Mouse (Mus musculus) G1E (cell line): ENCODE results near the gene Ndufv3. TPM values are rescaled to one million over a fixed set of nuclear protein-coding genes. Genes with fewer than 3 reads are reported as not detected.

Experiments used
- ATAC-seq: 2 replicates; pipeline ENCODE4 v1.8.0; 2016; ENCODE audit warnings: mild to moderate bottlenecking; ENCODE audit not compliant: insufficient number of reproducible peaks, poor library complexity, low FRiP score, severe bottlenecking; ENCODE audit errors: extremely low read depth
- DNase-seq: peaks from one replicate; pipeline ENCODE4 v3.0.0; 2012; ENCODE audit warnings: low spot score
- H3K27me3 ChIP-seq: 2 replicates; pipeline ENCODE4 v1.6.1; 2012; ENCODE audit warnings: mild to moderate bottlenecking, low read length, inconsistent platforms; ENCODE audit not compliant: insufficient read depth
- H3K36me3 ChIP-seq: replicated peaks from 2 replicates; pipeline ENCODE3; 2012; ENCODE audit warnings: mild to moderate bottlenecking, inconsistent platforms
- H3K4me1 ChIP-seq: 2 replicates; pipeline ENCODE4 v1.6.1; 2012; ENCODE audit warnings: low read depth, low read length, inconsistent platforms, mixed read lengths; ENCODE audit not compliant: insufficient read depth
- H3K4me3 ChIP-seq: 2 replicates; pipeline ENCODE4 v1.5.1; 2012; ENCODE audit warnings: low read depth, mild to moderate bottlenecking, inconsistent platforms, low read length, moderate library complexity, mixed read lengths
- H3K9me3 ChIP-seq: replicated peaks from 2 replicates; pipeline ENCODE4 v1.6.1; 2012; ENCODE audit warnings: inconsistent platforms
- CTCF ChIP-seq: IDR thresholded peaks from 2 replicates; pipeline ENCODE4 v1.5.1; 2012; ENCODE audit warnings: low read depth, low read length, inconsistent platforms, mixed read lengths
- GATA1 ChIP-seq: IDR thresholded peaks from 2 replicates; pipeline ENCODE4 v1.6.1; 2012; ENCODE audit warnings: borderline replicate concordance, low read length, inconsistent platforms, mixed read lengths
- GATA2 ChIP-seq: IDR thresholded peaks from 2 replicates; pipeline ENCODE4 v1.6.1; 2012; ENCODE audit warnings: low read depth, low read length, inconsistent platforms, borderline replicate concordance
- POLR2AphosphoS5 ChIP-seq: IDR thresholded peaks from 2 replicates; pipeline ENCODE4 v1.6.1; 2012; ENCODE audit warnings: low read depth, low read length, inconsistent platforms; ENCODE audit not compliant: insufficient replicate concordance
- TAL1 ChIP-seq: conservative IDR thresholded peaks from 2 replicates; pipeline ENCODE4 v1.6.1; 2012; ENCODE audit warnings: low read depth, low read length, inconsistent platforms, mixed read lengths
- polyA plus RNA-seq: library from polyadenylated mRNA; stranded (reverse); fragments of >175 nt; gene quantifications from 2 replicates; pipeline ENCODE4 v1.2.3, GENCODE M21; 2012
- total RNA-seq, 2 experiments: library from RNA; stranded (forward) in 1 of 2; stranded (reverse) in 1 of 2; fragments of 200-1000 nt in 1 of 2; fragments of >200 nt in 1 of 2; fragmentation: Nextera tagmentation in 1 of 2; gene quantifications; 2 replicates each; pipeline ENCODE4 v1.2.3; 2014 to 2017

The Ndufv3 gene
- total and polyA plus RNA-seq, 3 experiments: 180 to 713 (median 693) TPM

DNA sequence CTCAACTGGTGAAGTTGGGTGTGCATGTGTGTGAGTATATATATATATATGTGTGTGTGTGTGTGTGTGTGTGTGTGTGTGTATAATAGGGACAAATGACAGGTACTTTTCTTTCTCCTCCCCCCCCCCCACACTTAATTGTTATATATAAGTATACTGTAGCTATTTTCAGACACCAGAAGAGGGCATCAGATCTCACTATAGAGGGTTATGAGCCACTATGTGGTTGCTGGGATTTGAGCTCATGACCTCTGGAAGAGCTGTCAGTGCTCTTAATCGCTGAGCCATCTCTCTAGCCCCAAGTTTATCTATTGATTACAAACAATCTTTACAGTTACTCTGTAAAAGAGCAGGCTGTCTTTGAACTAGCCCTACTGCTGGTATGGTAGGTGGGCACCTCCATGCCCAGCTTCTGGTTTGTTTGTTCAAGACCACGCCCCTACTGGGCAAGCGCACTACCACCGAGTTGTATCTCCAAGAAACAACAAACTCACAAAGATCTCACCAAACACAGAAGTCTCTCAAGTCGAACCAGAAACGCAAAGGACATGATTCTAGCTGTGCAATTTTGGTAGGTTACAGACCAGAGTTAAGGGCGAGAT lies 470 bp upstream of the Ndufv3 start:
- Histone ChIP-seq H3K9me3 (no peaks in the 10 kb centered on the region), H3K4me1 (peaks cover 37% of the 10 kb centered on the region), H3K36me3 (peaks cover 28% of the 10 kb centered on the region), H3K27me3 (no peaks in the 10 kb centered on the region), H3K4me3 (peak overlapping the region; percentile 86)
- TF ChIP-seq POLR2AphosphoS5: no peak
- TF ChIP-seq CTCF: no peak
- no peak for TF ChIP-seq TAL1
- no peak for TF ChIP-seq GATA1
- TF ChIP-seq GATA2: no peak
- no peak for DNase-seq
- ATAC-seq: peak; percentile 22

DNA sequence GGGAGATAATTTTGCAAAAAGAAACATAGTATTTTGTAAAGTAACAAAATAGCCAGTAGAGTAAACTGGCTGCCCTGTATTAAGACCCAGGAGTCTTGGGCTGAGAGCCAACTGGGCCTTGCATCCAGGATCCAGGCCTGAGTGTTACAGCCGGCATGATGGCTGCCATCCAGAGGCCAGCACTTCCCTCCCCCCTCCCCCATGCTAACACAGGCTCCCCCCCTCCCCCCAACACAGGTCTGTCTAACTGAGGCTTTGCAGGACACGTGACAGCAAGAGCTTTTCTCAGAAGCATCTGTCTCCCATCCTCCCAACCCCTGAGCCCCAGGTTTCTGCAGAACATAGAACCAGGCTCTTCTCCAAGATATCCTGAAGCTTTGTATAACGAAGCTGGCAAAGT lies 980 bp downstream of the Ndufv3 start:
- ATAC-seq: 0 out of 2 replicates have a peak, but pooled peaks have one; percentile 22
- peaks cover 42% of the 10 kb centered on the region for H3K4me1 ChIP-seq
- H3K27me3 ChIP-seq: no peaks in the 10 kb centered on the region
- TF ChIP-seq CTCF (no peak), POLR2AphosphoS5 (no peak), GATA1 (no peak), TAL1 (no peak), GATA2 (no peak)
- peak; percentile 47 for DNase-seq
- no peaks in the 10 kb centered on the region for H3K9me3 ChIP-seq
- H3K4me3 ChIP-seq: peak overlapping the region; percentile 86
- peaks cover 40% of the 10 kb centered on the region for H3K36me3 ChIP-seq

GRCm38 (mm10) chr17:31521948-31522347 lies 2.0 kb downstream of the Ndufv3 start:
- Histone ChIP-seq H3K9me3 (no peaks in the 10 kb centered on the region), H3K4me1 (peaks cover 44% of the 10 kb centered on the region), H3K4me3 (peak overlapping the region; percentile 86; the same call in 1 of the 2 replicates), H3K27me3 (no peaks in the 10 kb centered on the region), H3K36me3 (peaks cover 49% of the 10 kb centered on the region)
- ATAC-seq (no peak), DNase-seq (no peak)
- TF ChIP-seq GATA2 (no peak), CTCF (no peak), TAL1 (no peak), POLR2AphosphoS5 (no peak), GATA1 (no peak)

GRCm38 (mm10) chr17:31525114-31525513 lies 5.2 kb downstream of the Ndufv3 start:
- no peak for DNase-seq
- H3K36me3 ChIP-seq: peaks cover 80% of the 10 kb centered on the region
- H3K4me1 ChIP-seq: peaks cover 38% of the 10 kb centered on the region
- no peaks in the 10 kb centered on the region for H3K27me3 ChIP-seq
- no peak overlapping the region for H3K4me3 ChIP-seq
- no peaks in the 10 kb centered on the region for H3K9me3 ChIP-seq
- no peak for ATAC-seq
- no peak for TF ChIP-seq GATA1
- no peak for TF ChIP-seq CTCF
- no peak for TF ChIP-seq POLR2AphosphoS5
- no peak for TF ChIP-seq TAL1
- TF ChIP-seq GATA2: no peak

DNA sequence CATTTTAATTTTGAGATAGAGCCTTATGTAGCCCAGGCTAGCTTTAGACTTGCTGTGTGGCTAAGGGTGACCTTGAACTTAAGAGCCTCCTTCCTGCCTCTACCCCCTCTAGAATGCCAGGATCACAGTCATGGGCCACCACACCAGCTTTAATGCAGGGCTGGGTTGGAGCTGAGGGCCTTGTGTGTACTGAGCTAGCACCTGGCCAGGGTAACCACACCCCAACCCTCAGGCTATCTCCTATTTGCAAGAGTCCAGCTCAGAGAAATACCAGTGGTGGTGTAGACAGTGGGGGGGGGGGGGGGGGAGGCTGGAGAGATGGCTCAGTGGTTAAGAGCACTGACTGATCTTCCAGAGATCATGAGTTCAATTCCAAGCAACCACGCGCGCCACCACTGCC lies 5.9 kb downstream of the Ndufv3 start:
- Histone ChIP-seq H3K36me3 (peaks cover 87% of the 10 kb centered on the region), H3K4me1 (peaks cover 38% of the 10 kb centered on the region), H3K4me3 (no peak overlapping the region), H3K9me3 (no peaks in the 10 kb centered on the region), H3K27me3 (no peaks in the 10 kb centered on the region)
- no peak for DNase-seq
- ATAC-seq: no peak
- TF ChIP-seq TAL1: no peak
- TF ChIP-seq POLR2AphosphoS5: no peak
- TF ChIP-seq GATA1: no peak
- no peak for TF ChIP-seq GATA2
- TF ChIP-seq CTCF: no peak

DNA sequence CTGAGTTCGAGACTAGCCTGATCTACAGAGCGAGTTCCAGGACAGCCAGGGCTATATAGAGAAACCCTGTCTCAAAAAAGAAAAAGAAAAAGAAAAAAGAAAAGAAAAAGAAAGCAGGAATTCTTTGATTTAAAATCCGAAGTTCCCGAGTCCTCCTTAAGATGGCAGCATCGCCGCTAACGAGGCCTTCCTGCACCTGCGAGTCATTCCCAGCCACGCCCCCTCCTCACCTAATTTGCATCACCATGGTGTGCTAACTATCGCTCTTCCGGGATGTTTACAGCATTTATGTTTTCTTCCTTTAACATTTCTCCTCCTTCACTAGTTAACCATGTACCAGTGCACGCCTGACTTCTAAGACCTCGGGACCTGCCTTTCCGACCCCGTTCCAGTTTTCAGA lies 9.4 kb downstream of the Ndufv3 start:
- ATAC-seq: no peak
- TF ChIP-seq POLR2AphosphoS5 (no peak), GATA2 (no peak), GATA1 (no peak), CTCF (no peak), TAL1 (no peak)
- Histone ChIP-seq H3K36me3 (peaks cover 83% of the 10 kb centered on the region), H3K9me3 (no peaks in the 10 kb centered on the region), H3K27me3 (no peaks in the 10 kb centered on the region), H3K4me3 (no peak overlapping the region), H3K4me1 (peaks cover 15% of the 10 kb centered on the region)
- no peak for DNase-seq
